Mouse (Mus musculus): ENCODE measurements around the gene Sstr5.

DNA sequence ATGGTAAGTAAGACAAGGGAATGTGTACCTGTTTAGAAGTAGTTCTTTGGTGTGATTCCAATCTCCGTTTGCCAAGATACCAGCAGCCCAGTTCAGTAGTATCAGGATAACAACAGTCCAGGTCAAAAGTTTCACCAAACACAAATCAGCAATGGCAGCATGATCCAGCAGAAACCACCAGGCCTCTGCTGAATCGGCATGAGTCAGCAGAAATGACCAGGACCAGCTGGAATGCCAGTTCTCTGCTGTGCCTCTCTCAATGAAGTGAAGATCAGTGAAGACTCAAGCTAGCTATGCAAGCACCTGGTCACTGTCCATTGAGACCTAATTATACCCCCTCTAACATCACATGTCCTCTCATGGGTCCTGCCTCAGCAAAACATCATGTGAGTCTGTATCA, 17.0 kb upstream of the Sstr5 start:
- no peak for TF ChIP-seq CTCF (IDR thresholded peaks at IDR 0.05; ENCODE audit: borderline replicate concordance, insufficient read depth, low read length)
- no peak for TF ChIP-seq POLR2A (IDR thresholded peaks at IDR 0.05; ENCODE audit: low read depth, low read length)

Data from embryonic fibroblast, embryonic 13.5 days (primary cell).